Mouse (Mus musculus): ENCODE measurements at regions not wholly inside any gene's neighbourhood (a gene's known extent, or its start where the extent isn't known, plus 50 kb on each side); places are given as distances from the start of the nearest gene placed in this dataset.
A peak's percentile ranks its signal among the peaks of the same experiment; 100 is the strongest.

- DNase-seq, result no peak
Observed at GRCm38 (mm10) chr6:148539207-148539960, 95.2 kb upstream of the Tmtc1 start.

GRCm38 (mm10) chr6:148534364-148534763, 90.2 kb upstream of the Tmtc1 start:
- no peak for DNase-seq

- DNase-seq, result no peak
Observed at GRCm38 (mm10) chr6:148531068-148531467, 86.9 kb upstream of the Tmtc1 start.

- no peak for DNase-seq
Observed at GRCm38 (mm10) chr6:148528611-148529010, 84.4 kb upstream of the Tmtc1 start.

- DNase-seq, result no peak
Observed at GRCm38 (mm10) chr6:148522893-148523292, 78.7 kb upstream of the Tmtc1 start.

- no peak for DNase-seq
Observed at GRCm38 (mm10) chr6:148517536-148518245, 73.5 kb upstream of the Tmtc1 start.

- DNase-seq, result no peak
Observed at GRCm38 (mm10) chr6:148516654-148517053, 72.5 kb upstream of the Tmtc1 start.

GRCm38 (mm10) chr6:148515105-148515504, 70.9 kb upstream of the Tmtc1 start:
- DNase-seq, result no peak

GRCm38 (mm10) chr6:148514645-148515044, 70.5 kb upstream of the Tmtc1 start:
- no peak for DNase-seq

GRCm38 (mm10) chr6:148514124-148514523, 69.9 kb upstream of the Tmtc1 start:
- peak; percentile 22 for DNase-seq

GRCm38 (mm10) chr6:148513134-148513533, 68.9 kb upstream of the Tmtc1 start:
- no peak for DNase-seq

GRCm38 (mm10) chr6:148505325-148505724, 61.1 kb upstream of the Tmtc1 start:
- DNase-seq, result no peak

- no peak for DNase-seq
Observed at GRCm38 (mm10) chr6:148500251-148501179, 56.3 kb upstream of the Tmtc1 start.
